Mouse (Mus musculus) T-helper 17 cell (primary cell): ENCODE data around the gene Btaf1.

Source experiments
- in situ Hi-C, 2 experiments: fragments of 300-600 bp; cut with MboI, MseI; formaldehyde crosslinking; loops; 1 replicate in 1 of 2; 2 replicates in 1 of 2; pipeline ENCODE4 v1.15.1; 2025; ENCODE audit warnings: high pct_unique_total_duplicates in 2 of 2

The Btaf1 gene

DNA sequence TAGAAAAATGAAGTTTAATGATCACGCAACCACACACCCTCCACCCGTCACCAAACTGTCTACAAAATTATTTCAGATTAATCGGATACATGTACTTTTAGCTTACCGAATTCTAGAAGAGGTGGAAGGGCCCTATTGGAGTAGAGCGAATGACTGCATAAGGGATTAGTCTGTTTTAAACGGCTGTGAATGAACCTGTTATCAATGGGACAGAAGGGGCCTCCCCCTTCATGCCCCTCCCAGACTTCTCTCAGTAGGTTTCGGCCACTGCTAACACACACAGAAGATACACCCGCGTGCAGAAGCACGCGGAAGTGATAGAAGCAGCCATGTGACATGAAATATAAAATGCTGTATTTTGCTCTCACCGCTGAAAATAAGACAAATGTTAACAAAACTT lies 6.4 kb upstream of the Btaf1 start, which contains the start of gene Fgfbp3:
Gene Fgfbp3, minus strand, starts transcription at position 150 of the 400 bp plus-strand sequence.
- in situ Hi-C loops, result loop anchor here in 1 of 2 experiments (5.0 kb wide), 1 partner anchor 458 kb away; the partner anchor contains the start of gene Kif11

- in situ Hi-C loops, result no loop called here
These were observed 3.9 kb upstream of the Btaf1 start for GRCm38 (mm10) chr19:36922015-36922414.

- in situ Hi-C loops, result no loop called here
These were observed 2.9 kb upstream of the Btaf1 start for GRCm38 (mm10) chr19:36922936-36923335.

GRCm38 (mm10) chr19:36926553-36927236 lies 816 bp downstream of the Btaf1 start:
- in situ Hi-C loops, result no loop called here

DNA sequence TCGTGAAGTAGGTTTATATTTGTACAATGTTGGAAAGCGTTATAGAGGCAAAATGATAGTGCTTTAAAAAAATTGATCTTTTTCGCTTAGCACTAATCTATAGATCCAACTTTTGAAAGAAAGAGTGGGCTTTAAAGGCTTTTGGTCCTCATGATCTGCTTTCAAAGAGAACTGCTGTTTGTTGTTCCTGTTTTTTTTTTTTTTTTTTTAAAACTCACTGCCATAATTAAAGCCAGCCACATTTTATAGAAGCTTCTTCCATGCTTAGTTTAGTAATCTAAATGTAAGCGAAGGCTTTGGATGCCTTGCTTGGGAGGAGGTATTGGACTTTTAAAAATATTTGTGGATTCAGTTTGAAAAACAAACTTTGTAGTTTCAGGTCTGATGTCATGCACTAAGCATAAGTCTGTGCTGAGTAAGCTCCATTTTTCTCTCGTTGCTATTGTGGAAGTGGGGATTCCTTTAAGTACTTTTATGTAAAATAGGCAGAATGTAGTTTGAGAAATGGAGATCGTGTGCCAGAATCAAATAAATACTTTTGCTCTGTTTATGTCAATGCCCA lies 2.0 kb downstream of the Btaf1 start:
- in situ Hi-C loops, result no loop called here

GRCm38 (mm10) chr19:36929816-36930215 lies 3.9 kb downstream of the Btaf1 start:
- in situ Hi-C loops, result no loop called here

- in situ Hi-C loops, result no loop called here
These were observed 6.2 kb downstream of the Btaf1 start for GRCm38 (mm10) chr19:36932097-36932496.

DNA sequence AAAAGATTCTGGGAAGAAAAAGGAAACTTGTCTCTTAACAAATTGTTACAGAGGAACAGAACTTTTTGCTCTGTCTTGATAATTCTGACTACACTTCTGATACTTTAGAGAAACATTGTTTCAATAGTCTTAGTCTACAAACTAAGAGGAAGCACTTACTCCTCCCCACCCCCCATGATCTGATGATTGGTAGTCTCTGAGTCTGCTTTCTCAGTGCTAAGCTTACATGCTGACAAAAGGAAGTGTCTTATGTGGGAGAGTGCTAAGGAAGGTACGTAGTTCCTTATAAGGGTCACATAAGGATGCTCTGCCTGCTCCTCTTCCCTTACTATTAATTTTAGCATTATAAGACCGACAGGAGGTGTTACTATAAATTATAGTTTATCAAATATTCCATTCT lies 6.7 kb downstream of the Btaf1 start:
- in situ Hi-C loops, result no loop called here

- in situ Hi-C loops, result no loop called here
These were observed 10.4 kb downstream of the Btaf1 start for GRCm38 (mm10) chr19:36936285-36936684.

DNA sequence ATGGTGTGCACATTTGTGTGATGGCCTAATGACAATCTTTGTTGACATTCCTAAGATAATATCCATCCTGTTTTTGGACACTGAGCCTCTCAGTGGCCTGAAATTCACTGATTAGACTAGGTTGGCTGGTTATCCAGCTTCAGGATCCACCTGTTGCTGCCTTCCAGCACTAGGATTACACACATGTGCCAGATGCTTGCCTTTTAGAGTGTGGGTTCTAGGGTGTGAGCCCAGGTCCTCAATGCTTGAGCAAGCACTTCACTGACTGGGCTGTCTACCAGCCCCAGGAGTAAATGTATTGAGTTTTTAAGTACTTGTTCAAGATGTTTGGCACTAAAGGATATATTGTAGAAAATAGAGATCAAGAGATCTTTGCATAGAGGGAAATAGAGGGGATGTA lies 12.1 kb downstream of the Btaf1 start:
- in situ Hi-C loops, result no loop called here

GRCm38 (mm10) chr19:36940064-36940463 lies 14.2 kb downstream of the Btaf1 start:
- in situ Hi-C loops, result no loop called here

DNA sequence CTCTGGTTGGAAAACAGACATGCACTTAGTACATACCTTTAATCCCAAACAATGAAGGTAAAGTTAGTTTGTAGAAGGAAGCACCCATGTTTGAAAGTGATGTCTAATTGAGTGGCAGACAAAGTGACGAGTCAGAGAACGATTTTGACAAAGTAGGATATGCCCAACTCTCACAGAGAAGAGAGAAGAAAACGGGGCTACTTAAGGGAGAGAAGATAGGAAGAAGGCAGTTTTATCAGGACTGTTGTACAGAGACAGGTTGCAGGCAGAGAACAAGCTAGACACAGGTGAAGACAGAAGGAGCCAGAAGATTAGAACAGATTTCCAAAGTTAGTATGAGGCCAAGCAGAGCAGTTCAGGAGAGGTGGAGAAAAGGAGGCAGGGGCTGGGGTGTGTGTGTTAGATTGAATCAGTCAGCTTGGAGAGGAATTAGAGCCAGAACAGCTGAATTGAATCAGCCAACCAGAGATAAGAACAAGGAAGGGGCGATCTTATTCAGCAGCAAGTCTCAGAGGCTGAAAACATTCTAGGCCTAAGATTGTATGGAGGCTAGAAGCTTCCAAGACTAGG lies 27.8 kb downstream of the Btaf1 start:
- in situ Hi-C loops, result no loop called here

- in situ Hi-C loops, result no loop called here
These were observed 32.5 kb downstream of the Btaf1 start for GRCm38 (mm10) chr19:36958331-36958730.

- in situ Hi-C loops, result loop anchor here in 1 of 2 experiments (5.0 kb wide), 1 partner anchor 276 kb away; no protein-coding TSS in a partner anchor
These were observed 35.4 kb downstream of the Btaf1 start for GRCm38 (mm10) chr19:36961320-36961719.

- in situ Hi-C loops, result loop anchor here in 1 of 2 experiments (5.0 kb wide), 1 partner anchor 275 kb away; no protein-coding TSS in a partner anchor
These were observed 36.8 kb downstream of the Btaf1 start for GRCm38 (mm10) chr19:36962544-36963260.

GRCm38 (mm10) chr19:37004557-37004956 lies 78.7 kb downstream of the Btaf1 start:
- in situ Hi-C loops, result loop anchor here in 1 of 2 experiments (5.0 kb wide), 1 partner anchor 403 kb away; no protein-coding TSS in a partner anchor

DNA sequence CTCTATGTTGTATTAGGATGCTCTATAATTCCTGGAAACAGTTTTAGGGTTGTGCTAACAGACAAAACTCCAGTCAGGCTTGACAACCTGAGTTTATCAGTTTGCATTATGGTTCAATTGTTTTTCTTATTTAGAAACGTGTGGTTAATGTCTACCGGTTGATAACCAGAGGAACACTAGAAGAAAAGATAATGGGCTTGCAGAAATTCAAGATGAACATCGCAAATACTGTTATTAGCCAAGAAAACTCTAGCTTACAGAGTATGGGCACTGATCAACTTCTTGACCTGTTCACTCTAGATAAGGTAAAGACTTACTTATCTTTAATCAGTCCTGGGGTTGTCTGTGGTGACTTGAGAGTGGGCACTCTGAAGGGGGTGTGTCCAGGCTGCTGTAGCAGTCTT lies 84.0 kb downstream of the Btaf1 start:
- in situ Hi-C loops, result no loop called here

GRCm38 (mm10) chr19:37013461-37013860 lies 87.6 kb downstream of the Btaf1 start:
- in situ Hi-C loops, result no loop called here

DNA sequence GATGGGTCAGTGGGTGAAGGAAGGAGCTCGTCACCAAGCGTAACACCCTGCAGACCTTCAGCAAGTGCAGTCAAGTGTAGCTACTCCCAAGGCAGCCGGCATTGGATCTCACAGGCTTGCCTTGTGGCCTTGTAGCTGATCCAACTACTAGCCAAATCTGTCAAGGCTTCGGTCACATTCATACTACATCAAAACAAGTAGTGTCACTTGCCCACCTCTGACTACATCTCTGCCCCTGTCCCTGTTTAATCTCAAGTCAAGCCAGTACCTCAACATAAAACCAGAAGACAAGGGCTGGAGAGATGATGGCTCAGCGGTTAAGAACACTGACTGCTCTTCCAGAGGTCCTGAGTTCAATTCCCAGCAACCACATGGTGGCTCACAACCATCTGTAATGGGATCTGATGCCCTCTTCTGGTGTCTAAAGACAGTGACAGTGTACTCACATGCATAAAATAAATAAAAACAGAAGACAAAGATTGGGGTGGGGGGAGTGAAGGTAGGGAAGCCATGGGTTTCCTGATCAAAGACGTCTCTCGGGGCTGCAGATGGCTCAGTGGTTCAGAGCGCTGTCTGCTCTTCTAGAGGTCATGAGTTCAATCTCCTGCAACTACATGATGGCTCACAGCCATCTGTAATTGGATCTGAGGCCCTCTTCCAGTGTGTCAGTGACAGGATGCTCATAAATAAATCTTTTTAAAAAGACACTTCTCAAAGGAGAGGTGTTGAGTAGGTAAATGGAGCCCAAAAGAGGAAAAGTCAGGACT lies 88.5 kb downstream of the Btaf1 start:
- in situ Hi-C loops, result no loop called here

DNA sequence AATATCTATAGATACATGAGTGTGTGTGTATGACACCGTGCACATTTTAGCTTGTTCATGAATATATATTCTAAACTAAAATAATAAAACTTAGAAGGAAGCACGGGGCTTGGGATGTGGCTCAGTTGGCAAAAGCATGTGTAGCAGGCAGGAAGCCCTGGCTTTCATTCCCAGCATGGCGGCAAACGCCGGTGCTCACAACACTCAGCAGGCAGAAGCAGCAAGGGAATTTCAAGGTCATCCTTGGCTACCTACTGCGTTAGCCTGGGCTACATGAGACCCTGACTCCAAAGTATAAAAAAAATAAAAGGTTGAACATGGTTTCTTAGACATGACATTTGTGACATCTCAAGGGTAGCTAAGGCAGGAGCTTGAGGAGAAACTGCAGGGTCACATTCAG lies 91.0 kb downstream of the Btaf1 start:
- in situ Hi-C loops, result no loop called here

DNA sequence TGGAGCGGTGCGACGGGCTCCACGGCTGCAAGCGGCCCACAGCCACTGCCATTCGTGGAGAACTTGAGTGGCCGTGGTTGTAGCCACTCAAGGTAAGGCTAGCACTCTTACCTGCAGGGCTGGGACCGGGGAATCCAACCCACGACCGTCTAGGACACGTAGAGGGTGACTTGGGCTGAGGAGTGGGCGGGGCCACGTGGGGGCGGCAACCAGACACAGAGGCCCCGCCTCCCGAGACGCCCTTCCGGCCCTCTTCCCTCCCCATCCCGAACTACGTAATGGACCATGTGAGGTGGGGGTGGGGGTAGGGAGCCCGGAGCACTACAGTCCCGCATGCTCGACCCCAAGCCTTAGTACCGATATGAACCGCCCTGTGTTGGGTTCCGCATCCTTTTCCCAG lies 92.5 kb downstream of the Btaf1 start:
- in situ Hi-C loops, result no loop called here
